Mouse (Mus musculus) thymus, adult 2 months (tissue): ENCODE results near the gene Aloxe3.

Source experiments
- CTCF ChIP-seq: fragments of 200-500 bp; IDR thresholded peaks from 2 replicates; pipeline ENCODE4 v1.5.1; 2012; ENCODE audit warnings: mild to moderate bottlenecking, control low read depth, low read length, moderate library complexity, borderline replicate concordance; ENCODE audit not compliant: control insufficient read depth, poor library complexity, insufficient read depth; ENCODE audit errors: extremely low read depth
- POLR2A ChIP-seq: fragments of 200-500 bp; IDR thresholded peaks from 2 replicates; pipeline ENCODE4 v1.6.1; 2012; ENCODE audit warnings: mild to moderate bottlenecking, low read length, control low read depth, moderate library complexity; ENCODE audit not compliant: control insufficient read depth, poor library complexity, insufficient read depth; ENCODE audit errors: extremely low read depth

GRCm38 (mm10) chr11:69118765-69119164 lies 6.9 kb upstream of the Aloxe3 start:
- TF ChIP-seq CTCF (no peak), POLR2A (no peak)
